Mouse (Mus musculus): ENCODE results near the gene Ush2a.

Gene Ush2a

DNA sequence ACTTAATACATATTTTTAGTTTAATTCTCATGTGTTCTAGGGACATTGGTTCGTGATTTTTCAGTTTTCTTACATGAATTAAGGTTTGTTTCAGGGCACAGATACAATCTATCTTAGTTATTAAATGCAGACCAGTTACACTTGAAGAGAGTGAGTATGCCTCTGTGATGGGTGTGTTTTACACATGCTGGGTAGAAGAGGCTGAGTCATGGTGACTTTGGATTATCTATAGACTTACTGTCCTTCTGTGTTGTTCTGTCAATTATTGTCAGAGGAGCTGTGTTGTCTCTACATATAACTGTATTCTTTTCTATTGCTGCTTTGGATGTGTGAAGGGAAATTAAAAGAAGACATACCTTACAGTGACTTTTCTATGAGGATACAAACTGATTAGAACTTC lies 509.0 kb downstream of the Ush2a start:
- no peak for DNase-seq (ENCODE audit: low spot score in 2 of 2)

DNA sequence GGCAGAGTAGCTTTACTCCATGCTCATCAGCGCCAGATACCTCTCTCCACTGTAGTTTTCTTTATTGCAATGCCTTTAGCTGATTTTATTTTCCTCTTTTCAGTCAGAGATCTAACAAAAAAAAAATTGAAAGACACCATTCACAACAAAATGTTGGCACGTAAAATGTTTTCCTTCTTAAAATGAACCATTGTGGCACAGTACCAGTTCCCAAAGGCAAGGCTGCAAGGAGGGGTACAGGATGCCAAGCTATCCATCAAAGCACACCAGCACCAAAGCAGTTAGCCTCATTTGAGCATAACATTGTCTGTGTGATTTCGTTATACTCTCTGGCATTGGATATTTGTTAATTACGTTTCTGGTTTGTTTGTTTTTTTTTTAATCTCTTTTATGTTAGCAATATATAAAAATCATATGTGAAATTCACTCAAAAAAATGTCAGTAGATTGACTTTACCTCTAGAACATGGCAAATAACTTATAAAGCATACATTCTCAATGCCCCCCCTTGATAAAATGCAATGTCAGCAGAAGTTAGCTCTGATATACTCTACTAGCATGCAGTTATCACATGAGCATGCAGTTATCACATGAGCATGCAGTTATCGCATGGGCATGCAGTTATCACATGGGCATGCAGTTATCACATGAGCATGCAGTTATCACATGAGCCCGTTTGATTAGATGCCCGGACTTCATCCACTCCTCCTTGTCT lies 510.9 kb downstream of the Ush2a start:
- no peak for DNase-seq (ENCODE audit: low spot score in 2 of 2)

DNA sequence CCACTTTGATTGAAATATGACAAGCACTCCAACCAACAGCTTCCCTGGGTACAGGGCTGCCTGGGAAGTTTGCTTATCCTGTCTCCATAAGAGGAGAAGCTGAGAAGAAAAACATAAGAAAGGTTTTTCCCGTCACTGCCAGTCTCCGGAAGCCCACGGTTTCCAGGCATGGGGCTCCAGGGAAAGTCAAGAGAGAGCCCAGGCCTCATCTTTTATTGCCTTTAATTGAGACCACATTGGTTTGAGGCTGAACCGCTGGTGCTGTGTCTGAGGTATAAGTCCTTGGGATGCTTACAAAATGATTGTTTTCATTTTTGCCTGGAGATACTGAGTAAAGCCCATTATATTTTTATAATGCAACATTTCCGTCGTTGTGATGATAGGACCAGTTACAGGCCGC lies 511.8 kb downstream of the Ush2a start:
- no peak for DNase-seq (ENCODE audit: low spot score in 2 of 2)

DNA sequence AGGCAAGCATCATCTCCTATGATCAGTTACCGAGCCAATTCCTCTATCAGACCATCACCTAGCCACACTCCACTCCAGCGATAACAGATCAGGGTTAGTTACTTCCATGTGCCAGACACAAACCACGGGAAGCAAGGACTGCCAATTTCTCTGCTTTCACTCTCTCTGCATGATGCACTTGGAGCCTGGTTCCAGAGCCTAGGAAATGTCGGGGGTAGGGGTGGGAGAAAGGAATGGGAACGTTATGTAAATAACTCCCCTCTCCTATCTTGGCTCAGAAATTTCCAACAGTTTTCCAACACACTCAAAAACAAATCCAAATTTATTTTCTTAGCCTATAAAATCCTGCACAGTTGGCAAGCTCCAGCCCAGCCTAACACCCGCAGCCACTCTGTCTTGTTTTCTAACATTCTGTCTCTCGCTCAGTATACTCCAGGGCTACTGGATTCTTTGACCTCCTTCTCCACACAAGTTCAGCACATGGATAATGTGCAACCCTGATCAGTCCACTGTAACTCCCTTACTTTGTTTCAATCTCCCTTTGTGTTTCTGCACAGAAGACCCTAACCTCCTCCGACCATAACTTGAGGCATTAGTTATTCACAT lies 515.8 kb downstream of the Ush2a start:
- no peak for DNase-seq (ENCODE audit: low spot score in 2 of 2)

DNA sequence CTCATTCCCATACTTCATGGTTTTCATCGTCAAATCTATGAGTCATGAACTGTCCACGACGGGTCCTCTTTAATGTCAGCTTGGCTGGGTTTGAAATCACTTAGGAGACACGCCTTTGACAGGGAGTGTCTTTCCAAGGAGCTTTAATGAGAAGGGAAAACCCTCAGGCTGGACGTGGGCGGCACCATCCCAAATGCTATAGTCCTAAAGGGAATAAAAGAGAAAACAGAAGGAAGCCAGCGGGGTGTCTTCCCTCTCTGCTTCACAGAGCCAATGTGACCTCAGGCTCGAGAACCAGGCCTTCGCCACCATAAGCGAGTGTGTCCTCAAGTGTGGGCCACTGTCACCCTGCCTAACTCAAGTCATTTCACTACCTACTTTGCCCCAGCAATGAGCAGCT lies 523.2 kb downstream of the Ush2a start:
- no peak for DNase-seq (ENCODE audit: low spot score in 2 of 2)

DNA sequence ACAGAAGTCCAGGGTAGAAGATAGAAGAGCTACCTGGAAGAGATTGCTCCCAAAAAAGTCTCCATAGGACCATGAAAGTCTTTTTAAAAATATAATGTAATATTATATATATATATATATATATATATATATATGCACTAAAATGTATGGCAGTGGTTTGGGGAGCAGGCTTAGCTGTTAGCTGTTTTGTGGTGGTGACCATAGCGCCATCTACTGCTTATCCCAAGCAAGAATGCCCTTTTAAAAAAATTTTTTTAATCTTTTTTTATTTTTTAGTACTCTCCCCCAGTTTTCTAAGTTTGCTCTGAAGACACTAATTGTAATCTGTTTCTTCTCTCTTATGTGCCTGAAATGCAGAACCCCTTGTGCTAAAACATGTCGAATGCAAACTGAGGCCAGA lies 543.2 kb downstream of the Ush2a start:
- DNase-seq (ENCODE audit: low spot score in 2 of 2): no peak

DNA sequence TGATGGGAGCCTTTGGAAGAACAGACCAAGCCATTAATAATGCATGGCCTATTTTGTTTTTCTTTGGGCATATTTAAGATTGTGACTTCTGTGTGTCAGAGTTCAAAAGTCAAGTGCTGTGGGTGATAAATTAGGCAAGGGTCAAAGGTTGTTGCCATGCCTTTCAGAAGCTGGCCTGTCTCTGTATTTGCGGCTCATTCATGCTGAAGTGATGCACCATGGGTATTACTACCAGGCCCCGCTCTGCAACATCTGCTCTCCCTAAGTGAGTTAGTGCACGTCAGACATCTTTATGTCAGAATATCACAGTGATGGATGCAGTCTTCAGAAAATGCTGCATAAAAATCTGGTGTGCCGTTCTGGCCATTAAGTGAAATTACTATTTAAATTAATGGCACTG lies 544.0 kb downstream of the Ush2a start:
- no peak for DNase-seq (ENCODE audit: low spot score in 2 of 2)

DNA sequence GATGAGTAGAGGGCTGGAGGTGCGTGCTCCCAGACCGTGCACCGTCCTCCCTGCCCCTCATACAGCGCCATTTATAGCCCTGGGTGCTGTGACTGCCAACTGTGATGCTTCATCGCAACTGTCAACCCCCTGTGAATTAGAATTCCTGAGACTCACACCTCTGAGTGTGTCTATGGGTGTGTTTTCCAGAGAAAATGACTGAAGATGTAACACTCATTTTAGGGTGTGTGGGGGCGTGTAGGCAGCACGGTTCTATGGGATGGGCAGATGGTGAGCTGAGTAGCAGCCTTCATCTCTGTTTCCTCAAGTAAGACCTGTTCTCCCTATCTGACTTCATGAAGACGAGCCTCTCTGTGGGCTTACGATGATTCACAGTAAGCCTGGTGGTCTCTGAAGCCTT lies 548.8 kb downstream of the Ush2a start:
- DNase-seq (ENCODE audit: low spot score in 2 of 2): no peak

DNA sequence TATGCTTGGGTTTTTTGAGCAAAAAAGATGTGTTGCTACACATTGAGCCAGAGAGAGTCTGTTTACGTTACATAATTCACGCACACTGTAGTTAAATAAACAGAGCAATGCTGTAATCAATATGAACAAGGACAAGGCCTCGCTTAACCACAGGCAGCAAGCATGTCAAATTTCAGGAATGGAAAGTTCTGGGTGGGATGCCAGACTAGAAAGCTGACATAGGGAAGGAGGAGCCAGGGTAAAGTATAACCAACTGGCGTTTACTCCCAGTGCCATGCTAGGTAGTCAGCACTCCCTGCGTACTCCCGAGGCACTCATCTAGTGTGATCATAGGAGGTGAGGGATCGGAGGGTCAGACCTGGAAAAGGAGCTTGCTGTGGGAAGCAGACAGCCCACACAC lies 553.2 kb downstream of the Ush2a start:
- DNase-seq (ENCODE audit: low spot score in 2 of 2): no peak

DNA sequence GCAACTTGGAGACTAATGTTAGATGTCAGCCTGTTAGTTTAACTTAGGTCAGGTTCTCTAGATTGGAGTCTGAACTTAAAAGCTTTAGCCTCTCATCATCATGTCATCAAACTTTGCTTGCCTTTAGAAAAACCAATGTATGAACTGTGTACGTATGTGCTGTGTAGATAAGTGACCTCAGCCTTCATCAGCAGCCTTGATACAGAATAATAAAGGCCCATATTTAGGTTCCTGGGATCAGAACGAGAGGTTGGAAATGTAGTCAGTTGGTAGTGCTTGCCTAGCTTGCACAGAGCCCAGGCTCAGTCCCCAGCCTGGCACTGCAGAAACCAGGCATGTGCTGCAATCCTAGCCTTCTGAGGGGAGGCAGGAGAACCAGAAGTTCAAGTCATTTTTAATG lies 562.4 kb downstream of the Ush2a start:
- DNase-seq (ENCODE audit: low spot score in 2 of 2): no peak

DNA sequence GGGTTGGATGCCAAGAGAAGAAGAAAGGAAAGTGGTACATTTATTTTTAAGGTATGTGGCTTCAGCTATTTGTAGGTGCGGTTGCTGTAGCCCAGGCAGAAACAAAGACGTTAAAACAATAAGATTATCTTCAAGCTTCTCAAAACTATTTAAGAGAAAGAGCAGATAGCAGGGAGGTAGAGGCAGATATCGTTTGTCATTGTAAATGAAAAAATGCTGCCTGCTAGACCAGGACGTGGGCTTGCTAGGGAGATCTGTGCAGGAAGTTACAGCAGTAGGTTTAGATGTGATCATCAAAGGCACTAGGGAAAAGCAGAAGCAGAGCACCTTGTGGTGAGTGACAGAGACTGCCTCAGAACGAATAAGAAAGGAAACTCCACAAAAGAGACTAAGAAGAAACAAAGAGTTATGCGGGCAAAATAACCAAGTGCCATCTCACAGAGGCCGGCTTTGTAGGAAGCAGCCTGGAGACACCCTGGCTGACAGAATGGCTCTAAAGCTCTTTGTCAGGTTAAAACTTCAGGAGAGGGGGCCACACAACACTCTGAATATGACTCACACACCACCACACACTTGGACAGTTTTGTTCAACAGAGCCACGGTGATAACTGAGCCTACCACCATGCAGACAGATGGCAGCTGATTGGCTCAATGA lies 563.2 kb downstream of the Ush2a start:
- DNase-seq (ENCODE audit: low spot score in 2 of 2): no peak

DNA sequence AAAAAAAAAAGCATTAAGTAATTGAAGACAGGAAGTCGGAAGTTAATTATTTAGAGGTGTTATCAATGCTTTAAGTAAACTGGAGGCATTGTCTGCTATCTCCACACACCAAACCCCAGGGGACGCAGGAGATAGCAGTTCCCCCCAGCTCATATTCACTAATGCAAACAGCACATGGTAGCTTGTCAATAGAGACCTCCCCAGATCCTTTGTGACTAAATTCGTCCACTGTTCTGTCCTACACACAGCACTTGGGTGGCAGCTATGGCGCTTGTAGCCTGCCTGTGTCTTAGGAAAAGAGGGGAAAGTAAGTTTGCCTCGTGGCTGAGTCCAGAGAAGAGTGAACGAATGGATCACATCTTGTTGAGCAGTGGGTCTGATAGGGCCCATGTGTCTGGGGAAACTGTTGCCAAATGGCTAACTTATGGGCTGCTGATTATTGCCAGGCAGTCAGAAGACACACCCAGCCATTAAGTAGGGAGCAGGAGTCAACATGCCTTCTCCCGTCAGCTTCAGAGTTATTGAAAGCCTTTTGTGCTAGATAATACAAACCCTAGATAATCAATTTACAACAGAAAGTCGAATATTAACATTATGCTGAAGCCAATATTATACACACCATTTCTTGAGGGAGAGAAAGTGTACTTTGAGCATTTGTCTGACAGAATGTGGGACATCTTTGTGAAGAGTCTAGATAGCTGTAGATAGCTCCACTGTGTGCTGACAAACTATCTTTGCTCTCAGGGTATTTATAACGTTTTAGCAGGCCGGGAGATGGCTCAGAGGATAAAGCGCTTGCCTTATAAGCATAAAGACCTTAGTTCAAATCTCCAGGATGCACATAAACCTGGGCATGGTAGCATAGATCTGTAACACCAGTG lies 568.9 kb downstream of the Ush2a start:
- DNase-seq (ENCODE audit: low spot score in 2 of 2): peak in 1 of 2 experiments; percentile 7

DNA sequence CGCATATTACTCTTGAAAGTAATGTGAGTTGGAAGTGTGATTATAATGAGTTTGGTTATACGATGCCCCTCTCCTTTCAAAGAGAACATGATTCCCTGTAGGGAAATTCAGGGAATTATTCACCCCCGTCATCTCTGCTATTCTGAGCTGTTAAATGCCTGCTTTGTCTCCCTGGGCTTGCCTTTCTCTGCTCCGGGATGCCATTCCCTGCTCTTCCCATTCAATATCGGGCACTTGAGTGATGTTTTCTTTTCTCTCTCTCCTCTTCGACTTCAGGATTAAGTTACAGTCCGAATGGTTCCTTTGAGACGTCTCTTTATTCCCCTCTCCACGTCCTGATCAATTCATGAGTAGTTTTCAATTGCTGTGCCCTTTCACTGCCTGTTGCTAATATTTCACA lies 572.1 kb downstream of the Ush2a start:
- no peak for DNase-seq (ENCODE audit: low spot score in 2 of 2)

DNA sequence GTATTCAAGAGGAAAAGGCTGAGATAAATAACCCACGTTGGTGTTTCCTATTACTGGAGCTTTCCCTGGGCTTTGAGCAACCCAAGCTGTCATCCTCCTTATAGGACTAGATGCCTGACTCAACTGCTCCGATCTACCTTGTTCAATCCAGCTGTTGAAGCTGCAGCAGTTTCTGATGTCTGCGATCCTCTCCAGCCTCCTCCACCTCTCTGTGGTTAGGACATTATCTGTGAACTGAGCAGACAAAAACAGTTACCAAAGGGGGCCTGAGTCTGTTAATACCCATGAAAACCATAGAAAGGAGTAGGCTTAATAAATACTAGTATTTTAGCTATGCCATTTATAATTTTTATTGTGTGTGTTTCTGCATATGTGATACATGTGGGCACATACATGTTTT lies 572.9 kb downstream of the Ush2a start:
- no peak for DNase-seq (ENCODE audit: low spot score in 2 of 2)

DNA sequence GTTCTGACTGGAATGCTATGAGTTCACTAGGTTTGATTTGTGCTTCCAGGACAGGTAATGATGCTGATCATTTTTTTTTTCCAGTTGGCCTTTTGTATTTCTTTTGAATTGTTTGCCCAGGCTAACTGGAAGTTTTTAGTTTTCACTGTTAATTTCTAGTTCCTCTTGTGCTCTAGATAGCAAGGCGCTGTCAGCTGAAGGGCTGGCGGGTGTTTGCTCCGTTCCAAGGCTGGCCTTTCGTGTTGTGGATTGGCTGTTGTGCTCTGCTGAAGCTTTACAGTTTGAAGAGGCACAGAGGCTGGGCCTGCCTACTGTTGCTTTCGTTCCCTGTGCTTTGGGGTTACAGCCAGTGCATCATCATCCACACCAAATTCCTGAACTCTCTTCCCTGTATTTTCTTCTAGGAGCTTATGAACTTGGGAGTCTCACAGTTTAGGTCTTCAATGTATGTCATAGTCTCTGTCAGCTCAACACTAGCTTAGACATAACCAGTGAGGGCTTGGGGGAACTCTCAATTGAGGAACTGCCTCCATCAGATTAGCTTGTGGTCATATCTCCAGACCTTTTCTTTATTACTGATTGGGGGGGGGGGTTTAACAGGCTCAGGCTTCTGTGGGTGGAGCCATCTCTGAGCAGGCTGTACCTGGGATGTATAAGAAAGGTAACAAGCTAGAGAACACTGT lies 575.9 kb downstream of the Ush2a start:
- no peak for DNase-seq (ENCODE audit: low spot score in 2 of 2)

DNA sequence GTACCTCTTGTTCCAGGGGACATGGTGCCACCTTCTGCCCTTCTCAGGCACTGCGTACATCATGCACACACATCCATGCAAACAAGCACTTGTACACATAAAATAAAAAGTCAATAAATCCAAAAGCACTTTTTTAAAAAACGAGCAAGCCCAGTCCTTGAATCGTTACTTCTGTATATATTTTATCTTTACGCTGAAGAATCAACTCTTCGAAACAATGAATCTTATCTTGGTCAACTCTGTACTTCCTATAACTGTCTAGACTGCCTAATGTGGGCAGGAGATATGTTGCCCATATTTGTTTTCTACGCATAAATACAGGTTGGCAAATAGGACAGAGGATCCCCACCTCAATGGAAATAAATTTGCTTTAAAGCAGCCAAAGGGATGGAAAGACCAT lies 585.4 kb downstream of the Ush2a start:
- DNase-seq (ENCODE audit: low spot score in 2 of 2): no peak

DNA sequence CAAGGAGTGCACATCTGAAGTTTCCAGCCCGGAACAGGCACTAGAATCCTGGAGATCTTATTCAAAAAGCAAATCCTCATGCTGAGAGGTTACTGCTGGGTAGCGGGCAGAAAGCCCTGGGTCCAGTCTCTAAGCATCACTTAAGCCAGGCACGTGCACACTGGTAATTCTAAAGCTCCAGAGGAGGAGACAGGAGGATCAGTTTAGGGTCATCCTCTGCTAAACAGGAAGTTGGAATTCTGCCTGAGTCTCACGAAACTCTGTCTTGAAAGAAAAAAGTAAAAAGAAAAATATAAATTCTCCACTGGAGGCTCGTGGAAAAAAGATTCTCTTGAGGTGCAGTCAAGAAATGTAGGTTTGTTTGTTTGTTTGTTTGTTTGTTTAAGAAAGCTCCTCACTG lies 591.0 kb downstream of the Ush2a start:
- no peak for DNase-seq (ENCODE audit: low spot score in 2 of 2)

DNA sequence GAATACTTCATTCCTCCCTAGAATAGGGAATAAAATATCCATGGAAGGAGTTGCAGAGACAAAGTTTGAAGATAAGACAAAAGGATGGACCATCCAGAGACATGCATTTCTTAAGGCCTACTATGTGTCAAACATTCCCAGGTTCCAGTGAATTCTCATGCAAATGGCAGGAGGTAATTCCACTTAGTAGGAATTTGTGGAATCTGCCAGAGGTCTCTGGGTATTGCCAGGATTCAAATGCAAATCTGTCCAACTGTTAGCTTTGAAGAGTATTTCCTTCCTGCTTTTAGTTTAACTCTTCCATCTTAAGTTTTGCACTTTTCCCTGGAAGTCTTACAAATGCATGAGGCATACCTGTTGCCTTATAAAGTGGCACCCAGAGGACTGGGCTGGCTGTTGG lies 592.4 kb downstream of the Ush2a start:
- DNase-seq (ENCODE audit: low spot score in 2 of 2): no peak

DNA sequence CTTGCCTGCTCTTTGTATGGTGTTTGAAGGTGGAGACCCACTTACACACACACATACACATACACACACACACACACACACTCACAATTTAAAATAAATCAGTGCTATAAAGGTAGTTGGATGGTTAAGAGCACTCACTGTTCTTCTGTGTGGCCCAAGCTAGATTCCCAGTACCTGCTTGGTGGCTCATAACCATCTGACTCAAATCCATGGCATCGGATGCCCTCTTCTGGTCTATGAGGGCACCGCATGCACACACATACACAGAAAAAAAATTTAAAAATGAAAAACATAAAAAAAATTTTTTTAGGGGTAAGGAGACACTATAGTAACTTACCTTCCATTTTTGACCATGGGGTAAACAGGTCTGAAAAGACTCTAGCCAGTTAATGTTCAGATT lies 593.2 kb downstream of the Ush2a start:
- DNase-seq (ENCODE audit: low spot score in 2 of 2): no peak

DNA sequence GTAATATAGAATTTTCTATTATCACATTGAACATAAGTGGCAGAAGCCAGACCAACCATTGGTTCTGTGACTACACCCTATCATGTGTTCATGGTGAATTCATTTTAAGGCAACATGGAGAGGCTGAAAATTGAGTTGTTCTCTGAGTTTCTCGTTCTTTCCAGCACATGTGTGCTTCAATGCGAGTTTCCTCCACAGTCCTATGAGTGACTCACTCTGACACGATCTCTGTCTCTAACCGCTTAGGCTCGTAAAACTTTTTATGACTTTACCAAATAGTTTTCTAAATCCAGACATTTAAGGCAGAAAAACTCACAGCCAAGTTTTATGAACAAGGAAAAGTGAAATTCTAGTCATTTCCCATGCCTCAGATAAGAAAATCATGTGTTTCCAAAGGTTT lies 597.9 kb downstream of the Ush2a start:
- peak in 1 of 2 experiments; percentile 4 for DNase-seq (ENCODE audit: low spot score in 2 of 2)

DNA sequence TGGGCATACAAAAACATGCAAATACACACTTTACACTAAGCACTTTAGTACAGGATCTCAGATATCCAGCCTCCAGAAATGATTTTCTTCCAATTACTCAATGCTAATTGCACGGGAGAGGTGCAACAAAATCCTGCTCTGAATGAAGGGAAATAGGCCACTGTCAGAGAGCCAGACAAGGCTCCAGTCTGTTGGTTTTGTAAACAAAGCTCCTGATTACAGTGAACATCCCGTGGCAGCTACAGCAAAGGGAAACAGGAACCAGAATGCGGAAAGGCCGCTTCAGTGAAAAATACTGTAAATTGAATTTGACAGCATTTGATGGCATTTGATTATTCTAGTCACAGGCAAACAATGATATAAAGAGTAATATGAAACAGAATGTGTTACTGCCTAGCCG lies 604.1 kb downstream of the Ush2a start:
- DNase-seq (ENCODE audit: low spot score in 2 of 2): no peak

DNA sequence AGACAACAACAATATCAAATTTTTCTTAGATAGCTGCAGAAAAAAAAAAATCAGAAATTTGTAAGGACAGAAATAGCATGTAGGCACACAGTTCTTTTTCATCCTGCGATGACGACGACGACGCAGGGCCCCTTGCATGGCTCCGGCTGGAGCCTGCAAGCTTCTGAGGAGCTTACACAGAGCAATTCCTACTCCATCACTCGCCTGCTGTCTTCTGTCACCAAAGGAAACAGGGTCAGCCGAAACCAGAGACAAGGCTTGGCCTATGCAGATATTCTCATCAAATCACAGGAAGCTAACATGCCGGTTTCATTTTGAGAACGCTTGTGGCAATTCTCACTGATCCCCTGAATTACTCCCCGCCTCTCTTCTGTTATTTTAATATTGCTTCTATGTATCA lies 604.7 kb downstream of the Ush2a start:
- DNase-seq (ENCODE audit: low spot score in 2 of 2): peak in 1 of 2 experiments; percentile 6
